Mouse (Mus musculus) MEL-GATA-1-ER (cell line): ENCODE data around the gene Lcn2.

Experiments
- DNase-seq: peaks from one replicate; pipeline ENCODE4 v3.0.0-alpha.2; 2012; ENCODE audit warnings: low read depth; ENCODE audit errors: extremely low read depth

Lcn2 gene

DNA sequence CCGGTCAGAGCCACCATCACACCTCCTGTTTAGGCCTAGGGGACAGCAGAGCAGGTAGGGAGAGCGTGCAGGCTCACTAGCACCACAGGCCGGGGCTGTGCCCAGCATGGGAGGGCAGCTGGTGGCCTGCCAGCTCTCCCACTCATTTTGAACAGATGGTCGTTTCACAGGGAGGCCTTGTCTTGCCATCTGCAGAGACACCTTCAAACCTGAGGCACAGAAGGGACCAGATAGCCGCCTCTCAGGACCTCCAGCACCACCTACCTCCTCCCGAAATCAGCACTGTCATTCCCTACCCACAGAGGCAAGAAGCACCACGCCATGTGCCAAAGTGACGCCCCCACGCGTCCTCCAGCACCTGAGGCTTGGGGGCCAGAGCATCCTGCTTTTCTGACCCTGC is 44.0 kb downstream of the Lcn2 start:
- no peak for DNase-seq

DNA sequence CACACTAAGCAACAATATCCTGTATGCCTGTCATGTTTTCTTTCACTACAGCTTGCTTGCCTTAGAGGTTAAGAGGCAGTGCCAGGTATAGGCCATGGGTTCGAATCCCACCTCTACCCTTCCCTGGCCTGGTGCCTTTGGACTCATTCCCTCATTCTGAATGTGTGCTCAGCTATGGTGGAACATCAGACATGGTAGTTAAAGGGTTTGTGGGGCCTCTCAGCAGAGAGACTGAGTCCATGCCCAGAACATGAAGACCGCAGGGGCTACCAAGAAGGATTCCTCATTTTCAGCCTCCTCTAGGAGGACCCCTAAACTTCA is 44.7 kb downstream of the Lcn2 start:
- no peak for DNase-seq

DNA sequence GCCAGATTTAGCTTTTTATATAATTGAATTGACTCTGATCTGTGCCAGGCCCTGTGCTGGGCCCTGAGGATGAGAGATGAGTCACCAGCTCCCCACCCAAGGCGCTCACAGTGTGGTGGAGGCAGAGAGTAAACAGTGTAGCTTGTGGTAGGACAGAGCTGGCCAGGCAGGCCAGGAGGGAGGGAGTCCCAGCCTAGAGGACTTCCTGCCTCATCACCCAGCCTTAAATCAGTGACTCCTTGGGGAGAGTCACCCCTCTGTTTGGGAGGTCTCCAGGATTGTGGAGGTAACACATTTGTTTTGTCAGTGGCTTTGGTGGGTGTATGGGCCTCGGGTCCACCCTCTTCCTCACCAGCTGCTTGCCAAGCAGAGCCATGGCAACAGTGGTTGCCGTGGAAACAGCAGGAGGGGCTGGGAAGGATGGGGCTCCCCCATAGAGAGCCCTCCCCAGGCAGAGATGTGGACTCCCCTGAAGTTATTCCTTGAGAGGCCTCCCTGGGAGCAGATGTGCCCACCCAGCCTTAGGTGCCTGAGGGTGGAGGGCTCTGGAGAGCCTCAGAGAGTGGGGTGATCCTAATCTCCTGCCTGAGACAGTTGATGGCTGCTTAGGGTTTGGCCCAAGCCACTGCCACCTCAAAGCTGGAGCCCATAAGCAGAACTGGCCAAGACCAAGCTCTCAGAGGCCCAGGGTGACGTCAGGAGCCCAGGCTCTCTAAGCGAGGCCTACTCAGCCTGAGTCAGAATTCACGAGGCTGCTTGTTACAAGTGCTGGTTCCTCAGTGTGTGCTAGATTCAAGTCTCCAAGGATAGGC is 45.3 kb downstream of the Lcn2 start:
- DNase-seq: no peak

DNA sequence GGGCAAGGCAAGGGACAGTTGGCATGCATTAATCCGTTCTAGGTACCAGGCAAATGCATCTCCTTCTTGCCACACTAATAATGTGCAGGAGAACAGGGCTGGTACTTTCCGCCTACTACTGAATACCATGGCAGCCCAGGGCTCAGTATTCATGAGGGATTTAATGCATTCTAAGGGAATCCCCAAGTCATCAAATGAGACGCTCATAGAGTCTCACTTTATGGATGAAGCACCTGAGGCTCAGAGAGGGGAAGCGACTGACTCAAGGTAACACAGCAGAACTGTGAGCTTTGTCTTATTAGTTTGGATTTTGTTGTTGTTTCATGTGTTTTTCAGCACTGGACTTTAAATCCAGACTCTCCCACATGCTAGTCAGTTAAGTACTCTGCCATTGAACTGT is 46.0 kb downstream of the Lcn2 start:
- DNase-seq: no peak

DNA sequence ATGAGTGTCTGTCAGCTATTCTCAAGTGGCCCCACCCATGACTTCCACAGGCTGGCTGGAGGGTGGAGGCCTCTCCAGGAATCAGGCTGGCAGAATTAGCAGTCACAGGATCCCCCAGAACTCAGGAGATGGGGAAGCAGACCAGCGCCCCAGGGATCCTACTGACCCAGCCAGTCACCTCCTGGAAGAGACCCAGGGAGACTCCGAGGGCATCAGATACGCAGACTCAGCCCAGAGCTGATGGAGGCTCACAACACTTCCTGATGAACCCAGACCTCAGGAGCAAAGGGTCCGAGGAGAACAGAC is 46.5 kb downstream of the Lcn2 start:
- no peak for DNase-seq

DNA sequence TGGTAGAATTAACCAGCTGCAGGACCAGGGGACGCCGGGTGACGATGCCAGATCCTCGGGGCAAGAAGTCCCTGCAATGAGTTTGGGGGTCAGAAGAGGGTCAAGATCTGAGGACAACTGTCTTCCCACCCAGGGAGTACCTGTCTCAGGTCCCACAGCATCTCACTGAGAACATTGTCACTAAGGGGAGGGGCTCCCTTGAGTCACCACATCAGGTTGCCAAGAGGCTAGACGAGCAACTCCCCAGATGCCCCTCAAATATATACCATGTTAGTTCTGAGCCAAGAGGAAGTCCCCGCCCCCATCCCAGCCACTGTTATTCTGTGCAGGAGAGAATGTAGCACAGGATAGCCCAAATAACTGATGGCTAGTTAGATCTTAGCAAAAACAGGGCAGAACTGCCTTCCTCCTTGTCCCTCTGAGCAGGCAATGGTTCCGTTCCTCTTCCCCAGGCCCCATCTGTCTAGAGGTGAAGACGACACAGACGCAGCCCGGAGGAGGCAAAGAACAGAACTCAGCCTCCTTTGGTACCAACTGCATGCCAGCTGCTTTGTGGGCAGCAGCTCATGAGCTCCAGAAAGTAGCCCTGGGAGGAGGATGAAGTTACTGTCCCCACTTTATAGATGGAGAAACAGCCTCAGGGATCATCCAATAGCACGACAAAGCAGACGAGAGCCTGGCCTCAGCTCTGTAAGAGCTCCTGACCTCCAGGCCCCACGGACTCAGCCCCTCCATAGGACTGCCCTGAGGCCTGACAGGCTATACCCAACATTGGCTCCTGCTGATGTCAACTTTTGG is 47.0 kb downstream of the Lcn2 start:
- no peak for DNase-seq

DNA sequence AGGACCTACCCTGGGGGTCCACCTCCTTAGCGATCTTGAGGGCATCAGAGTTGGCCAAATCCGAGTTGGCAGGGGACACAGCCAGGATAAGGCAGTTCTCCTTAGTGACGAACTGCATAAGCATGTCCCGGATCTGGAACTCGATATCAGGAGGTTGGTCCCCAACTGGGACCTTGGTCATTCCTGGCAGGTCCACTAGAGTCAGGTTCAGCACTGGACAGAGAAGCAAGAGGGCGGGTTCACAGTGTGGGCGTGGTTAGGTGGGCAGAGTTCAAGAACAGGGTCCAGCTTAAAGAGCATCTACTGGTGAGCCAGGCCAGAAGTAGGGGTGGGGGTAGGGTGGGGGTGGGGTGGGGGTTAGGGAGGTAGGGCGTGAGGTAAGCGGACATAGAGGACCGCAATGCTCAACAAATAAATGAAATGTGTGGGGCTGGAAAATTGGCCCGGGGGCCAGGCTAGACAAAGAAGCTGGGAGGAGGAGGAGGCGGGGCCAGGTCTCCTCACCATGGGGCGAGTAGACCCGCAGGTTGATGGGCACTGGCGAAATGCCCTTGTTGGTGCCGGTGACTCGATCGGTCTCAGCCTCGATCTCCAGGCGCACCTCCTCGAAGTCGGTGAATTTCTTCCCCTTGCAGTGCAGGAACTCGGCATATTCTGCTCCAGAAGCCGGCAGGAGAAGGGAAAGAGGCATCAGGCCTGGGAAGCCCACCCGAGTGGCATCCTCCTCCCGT is 48.0 kb downstream of the Lcn2 start:
- DNase-seq: no peak

DNA sequence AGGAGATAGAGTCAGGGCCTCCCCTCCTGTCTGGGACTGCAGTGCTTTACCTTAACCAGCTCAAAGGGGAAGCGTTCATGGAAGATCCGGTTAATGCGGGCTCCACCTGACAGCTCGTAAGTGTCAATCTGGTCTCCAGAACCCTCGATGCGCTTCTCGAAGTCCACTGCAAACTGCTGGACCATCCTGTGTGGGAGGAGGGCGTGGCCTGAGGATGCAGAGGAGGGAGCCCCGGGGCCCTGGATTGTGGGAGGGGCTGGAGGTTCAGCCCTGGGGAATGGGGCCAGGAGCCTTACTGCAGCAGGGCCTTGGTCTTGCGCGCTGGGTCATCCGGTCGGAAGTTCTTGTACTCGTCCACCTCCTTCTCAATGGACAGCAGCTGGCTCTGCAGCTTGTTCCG is 52.2 kb downstream of the Lcn2 start:
- DNase-seq: no peak
